Mouse (Mus musculus): ENCODE measurements at regions not wholly inside any gene's neighbourhood (a gene's known extent, or its start where the extent isn't known, plus 50 kb on each side); places are given as distances from the start of the nearest gene placed in this dataset.

DNA sequence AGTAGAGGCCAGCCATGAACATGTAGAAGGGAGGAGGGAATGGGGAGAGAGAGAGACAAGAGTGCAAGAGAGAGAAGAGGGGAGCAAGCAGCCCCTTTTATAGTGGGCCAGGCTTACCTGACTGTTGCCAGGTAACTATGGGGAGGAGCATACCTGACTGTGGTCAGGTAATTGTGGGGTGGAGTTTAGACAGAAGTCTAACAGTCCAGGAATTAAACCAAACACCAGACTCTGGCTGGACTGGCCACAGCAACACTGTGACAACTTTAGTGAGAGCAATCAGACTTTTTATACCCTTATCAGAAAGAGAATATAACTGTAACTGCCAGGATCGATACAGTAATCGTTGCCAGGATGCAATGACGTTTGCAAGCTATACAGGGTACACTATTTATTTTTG lies 133.8 kb downstream of the Cand1 start:
- TF ChIP-seq POLR2A (IDR thresholded peaks at IDR 0.05; ENCODE audit: low read depth, low read length) (no peak), CTCF (IDR thresholded peaks at IDR 0.05; ENCODE audit: extremely low read depth, insufficient read depth, insufficient read length, insufficient replicate concordance) (no peak)
